Mouse (Mus musculus) common myeloid progenitor, adult 5-6 weeks (primary cell): ENCODE results near the gene Bptf. TPM values are rescaled to one million over a fixed set of nuclear protein-coding genes. Genes with fewer than 3 reads are reported as not detected.
"Not testable (repeated sequence)": the region's sequence is repeated elsewhere in the genome, so short reads cannot be mapped to it uniquely, and the experiment has no call there.

Source experiments
- ATAC-seq: replicated peaks from 2 replicates; pipeline ENCODE4 v1.8.0; 2016; ENCODE audit warnings: low read depth, mild to moderate bottlenecking, moderate TSS enrichment, inconsistent platforms; ENCODE audit not compliant: poor library complexity, severe bottlenecking
- total RNA-seq: library from RNA; stranded (forward); fragments of 200-1000, 187-1606 nt; gene quantifications from 2 replicates; pipeline ENCODE4 v1.2.3, GENCODE M21; 2017

The Bptf gene
- total RNA-seq, 1 experiment from 2014 or later = 82.2 TPM

GRCm38 (mm10) chr11:107024406-107024805 lies 107.5 kb downstream of the Bptf start:
- no peak for ATAC-seq

- ATAC-seq = no peak
Observed at GRCm38 (mm10) chr11:107022050-107022683, 109.8 kb downstream of the Bptf start.

GRCm38 (mm10) chr11:107019722-107020121 lies 112.2 kb downstream of the Bptf start:
- ATAC-seq = not testable (repeated sequence)

- no peak for ATAC-seq
Observed at GRCm38 (mm10) chr11:107019318-107019717, 112.6 kb downstream of the Bptf start.

GRCm38 (mm10) chr11:107018606-107019005 lies 113.3 kb downstream of the Bptf start:
- ATAC-seq = no peak

- ATAC-seq = no peak
Observed at GRCm38 (mm10) chr11:107017339-107017886, 114.5 kb downstream of the Bptf start.

GRCm38 (mm10) chr11:107016893-107017292 lies 115.0 kb downstream of the Bptf start:
- ATAC-seq = no peak

- not testable (repeated sequence) for ATAC-seq
Observed at GRCm38 (mm10) chr11:107015535-107016187, 116.3 kb downstream of the Bptf start.

- no peak for ATAC-seq
Observed at GRCm38 (mm10) chr11:107014597-107015309, 117.2 kb downstream of the Bptf start.

- ATAC-seq = no peak
Observed at GRCm38 (mm10) chr11:107014020-107014585, 117.8 kb downstream of the Bptf start.

- peak; percentile 93 for ATAC-seq
Observed at GRCm38 (mm10) chr11:107012324-107013017, 119.5 kb downstream of the Bptf start.

- no peak for ATAC-seq
Observed at GRCm38 (mm10) chr11:107011669-107012323, 120.1 kb downstream of the Bptf start.

GRCm38 (mm10) chr11:107011171-107011570 lies 120.8 kb downstream of the Bptf start:
- no peak for ATAC-seq

GRCm38 (mm10) chr11:107010447-107010846 lies 121.5 kb downstream of the Bptf start:
- no peak for ATAC-seq

GRCm38 (mm10) chr11:107005538-107005937 lies 126.4 kb downstream of the Bptf start:
- ATAC-seq = no peak

- no peak for ATAC-seq
Observed at GRCm38 (mm10) chr11:107001760-107002675, 129.9 kb downstream of the Bptf start.

GRCm38 (mm10) chr11:106999949-107000513 lies 131.9 kb downstream of the Bptf start:
- ATAC-seq = no peak
